Mouse (Mus musculus) inflammation-experienced regulatory T-cells, adult 6 months (primary cell): Measurements from ENCODE around the gene Enho. TPM values are rescaled to one million over a fixed set of nuclear protein-coding genes. Genes with fewer than 3 reads are reported as not detected.
"Not testable (repeated sequence)": the region's sequence is repeated elsewhere in the genome, so short reads cannot be mapped to it uniquely, and the experiment has no call there.

Experiments
- ATAC-seq: one replicate; pipeline ENCODE4 v1.8.0; 2017
- polyA plus RNA-seq, 3 experiments: library from polyadenylated mRNA; unstranded; fragments of 100-300 nt; shearing (Covaris generic); gene quantifications; one replicate each; pipeline ENCODE4 v1.2.1; 2017

Gene Enho
- polyA plus RNA-seq: not detected

DNA sequence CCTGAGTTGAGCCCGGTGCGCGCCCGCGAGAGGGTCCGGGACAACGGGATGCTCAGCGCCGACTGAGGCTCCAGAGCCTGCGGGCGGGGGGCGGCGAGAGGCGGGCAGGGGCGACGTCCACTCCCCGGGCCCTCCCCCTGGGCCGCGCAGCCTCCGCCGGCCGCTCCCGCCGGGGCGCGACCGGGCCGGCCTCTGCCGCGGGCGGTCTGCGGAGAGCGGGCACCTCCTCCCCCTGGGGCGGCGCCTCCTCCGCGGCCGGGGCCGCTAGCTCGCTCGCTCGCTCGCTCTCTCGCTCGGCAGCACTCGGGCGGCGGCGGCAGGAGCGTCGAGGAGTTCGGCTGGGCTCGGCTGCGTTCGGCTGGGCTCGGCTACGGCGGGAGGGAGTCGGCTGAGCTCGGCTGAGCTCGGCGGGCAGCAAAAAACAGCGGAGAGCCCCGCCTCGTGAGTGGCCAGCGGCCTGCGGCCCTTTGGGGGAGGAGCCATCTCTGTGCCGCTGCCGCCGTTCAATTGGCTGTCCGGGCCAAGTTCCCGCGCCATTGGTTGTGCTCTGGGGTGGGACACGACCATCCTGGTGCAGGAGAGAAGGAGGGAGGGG, at the start of gene Enho:
TSS of gene Enho (minus strand) at position 412 of the 595 bp plus-strand sequence.
- peak; percentile 91 for ATAC-seq

DNA sequence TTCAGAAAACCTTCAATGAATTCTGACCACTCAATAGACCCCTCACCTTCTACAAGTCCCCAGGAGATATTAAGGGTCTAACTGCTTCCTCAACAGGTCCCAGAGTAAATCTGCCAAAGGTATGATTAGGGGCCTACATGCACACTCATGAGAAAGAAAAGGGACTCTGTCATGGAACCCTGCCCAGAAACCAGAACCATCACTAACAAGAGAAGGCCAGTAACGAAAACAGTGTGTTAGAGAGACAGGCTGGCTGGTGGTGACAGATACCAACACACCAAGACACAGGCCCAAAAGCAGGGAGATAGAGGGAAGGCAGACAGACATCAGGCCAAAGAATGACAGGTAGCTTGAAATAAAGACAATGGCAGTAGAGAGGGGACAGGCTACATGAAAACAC, 48.4 kb upstream of the Enho start:
- not testable (repeated sequence) for ATAC-seq

DNA sequence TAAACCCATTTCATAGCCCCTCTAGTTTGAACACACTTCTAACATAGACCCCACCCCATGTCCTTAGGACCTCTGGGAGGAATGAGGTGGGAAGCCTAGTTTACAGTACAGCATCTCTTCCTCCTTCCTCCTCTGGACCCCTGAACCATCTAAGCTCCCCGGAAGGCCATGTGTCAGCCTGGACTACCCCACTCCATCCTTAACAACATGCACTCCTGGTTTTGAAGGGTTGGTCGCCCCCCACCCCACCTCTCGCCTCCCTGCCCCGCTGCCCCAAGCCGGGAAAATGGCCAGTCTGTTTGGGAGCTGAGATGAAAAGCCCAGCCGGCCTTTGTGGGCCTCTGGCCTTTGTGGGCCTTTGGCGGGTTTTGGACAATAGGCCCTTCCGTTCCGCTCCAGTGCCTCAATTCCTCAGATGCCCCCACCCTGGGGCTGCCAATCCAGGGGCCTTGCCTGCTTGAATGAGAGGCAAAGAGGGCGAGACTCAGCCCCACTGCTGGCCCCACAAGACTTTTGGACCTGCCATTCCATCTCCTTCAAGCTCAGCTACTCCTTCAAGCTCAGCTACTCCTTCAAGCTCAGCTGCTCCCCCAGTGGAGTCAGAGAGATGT, 45.9 kb upstream of the Enho start:
- not testable (repeated sequence) for ATAC-seq

DNA sequence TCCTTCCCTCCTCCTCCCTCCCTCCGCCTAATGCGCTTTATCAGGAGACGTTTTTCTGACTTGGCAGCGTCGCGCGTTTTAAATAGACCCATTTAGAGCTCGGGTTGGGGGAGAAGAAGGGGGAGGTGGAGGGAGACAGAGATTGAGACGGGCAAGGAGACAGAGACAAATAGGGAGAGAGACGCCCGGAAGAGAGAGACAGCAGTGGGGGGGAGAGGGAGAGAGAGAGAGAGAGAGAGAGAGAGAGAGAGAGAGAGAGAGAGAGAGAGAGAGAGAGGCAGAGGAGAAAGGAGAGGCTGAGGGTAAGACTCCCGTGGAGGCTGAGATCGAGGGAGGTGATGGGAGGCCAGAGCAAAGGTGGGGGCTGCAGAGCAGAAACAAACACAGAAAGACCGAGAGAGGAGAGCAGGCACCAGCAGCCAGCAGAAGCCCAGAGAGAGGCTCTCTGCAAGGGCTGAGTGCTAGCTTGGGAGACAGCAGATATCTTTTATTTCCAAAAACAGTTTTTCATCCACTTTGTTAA, 44.9 kb upstream of the Enho start:
- not testable (repeated sequence) for ATAC-seq

DNA sequence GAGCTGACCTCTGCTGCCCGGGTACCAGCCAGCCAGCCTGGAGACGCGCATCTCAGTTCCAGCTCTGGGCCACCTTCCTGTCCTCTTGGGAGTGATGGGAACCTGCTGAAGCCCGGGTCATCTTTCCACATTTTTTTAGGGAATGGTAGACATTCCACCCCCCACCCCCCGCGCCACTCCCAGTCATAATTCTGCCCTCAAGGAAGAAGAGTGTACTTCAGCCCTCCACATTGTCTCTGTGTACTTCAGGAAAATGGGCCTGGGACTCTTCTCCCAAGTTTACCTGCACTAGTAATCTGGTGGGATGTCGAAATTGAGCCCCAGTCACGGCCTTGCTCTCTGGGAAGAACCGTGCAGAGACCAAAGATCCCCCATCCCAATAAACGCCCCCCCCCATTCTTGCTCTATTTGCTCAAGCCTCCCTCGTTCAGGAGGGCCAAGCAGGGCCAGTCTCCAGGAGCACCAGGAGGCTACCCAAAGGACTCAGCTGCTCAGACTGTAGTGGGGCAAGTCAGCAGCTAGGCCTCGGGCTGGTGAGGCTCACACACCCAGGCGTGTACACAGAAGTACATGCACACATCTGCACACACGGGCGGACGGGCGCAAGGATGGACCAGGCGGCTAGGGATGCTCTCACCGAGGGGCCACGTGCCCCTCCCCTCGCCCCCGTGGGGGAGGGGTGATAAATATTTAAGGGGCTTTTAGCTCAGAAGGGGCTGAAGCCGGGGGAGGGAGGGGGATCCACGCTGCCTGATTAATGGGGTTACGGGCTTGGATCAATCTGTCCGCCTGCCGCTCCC, 44.2 kb upstream of the Enho start:
- ATAC-seq: not testable (repeated sequence)

DNA sequence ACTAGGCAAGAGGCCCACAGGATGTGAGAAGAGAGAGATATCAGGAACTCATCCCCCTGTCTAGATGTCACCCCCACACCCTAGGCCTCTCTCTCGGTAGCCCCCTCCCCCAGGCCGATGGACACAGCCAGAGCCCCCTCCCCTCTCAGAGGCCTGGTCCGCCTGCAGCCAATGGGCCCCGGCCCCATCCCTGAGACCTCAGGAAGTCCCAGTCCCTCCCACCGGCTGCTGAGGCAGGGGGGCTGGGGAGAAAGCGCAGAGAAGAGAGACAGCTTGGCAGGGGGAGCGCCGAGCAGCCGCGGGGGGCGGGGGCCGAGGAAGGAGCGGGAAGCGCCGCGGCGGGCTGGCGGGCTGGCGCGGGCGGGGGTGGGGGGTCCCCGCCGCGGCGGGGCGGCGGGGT, 43.2 kb upstream of the Enho start:
- not testable (repeated sequence) for ATAC-seq

DNA sequence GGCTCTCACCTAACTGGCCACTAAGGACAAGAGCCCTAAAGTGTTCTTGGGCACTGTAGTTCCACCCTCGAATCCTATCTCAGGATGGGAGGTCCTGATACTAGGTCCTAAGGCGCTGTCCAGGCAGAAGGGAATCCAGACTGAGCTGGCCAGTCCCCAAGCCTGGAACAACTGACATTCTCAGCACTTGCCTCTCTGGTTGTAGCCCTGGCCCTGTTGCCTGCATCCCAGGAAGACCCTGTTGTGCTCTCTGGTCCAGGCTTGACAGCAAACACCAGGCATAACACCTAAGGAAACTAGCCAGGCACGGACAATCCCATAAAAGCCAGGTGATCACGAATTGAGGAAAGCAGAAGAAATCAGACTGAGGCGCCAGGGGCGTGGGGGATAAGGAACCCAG, 42.7 kb upstream of the Enho start:
- ATAC-seq: no peak

DNA sequence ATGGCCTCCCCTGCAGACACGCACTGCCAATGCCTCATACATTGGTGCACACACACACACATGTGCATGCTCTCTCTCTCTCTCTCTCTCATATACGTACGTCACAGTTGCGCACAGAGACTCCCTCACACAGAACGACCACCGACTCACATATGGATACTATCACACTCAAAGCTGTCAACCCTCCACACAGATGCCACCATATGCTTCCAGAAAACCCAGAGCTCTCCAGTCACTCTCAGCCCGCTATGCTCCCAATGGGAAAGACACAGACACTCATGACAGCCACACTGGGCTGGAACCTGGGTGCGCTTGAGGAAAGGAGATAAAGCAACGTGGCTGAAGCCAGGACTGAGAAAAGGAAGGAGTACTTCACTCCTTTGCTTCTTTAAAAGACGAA, 41.8 kb upstream of the Enho start:
- no peak for ATAC-seq

DNA sequence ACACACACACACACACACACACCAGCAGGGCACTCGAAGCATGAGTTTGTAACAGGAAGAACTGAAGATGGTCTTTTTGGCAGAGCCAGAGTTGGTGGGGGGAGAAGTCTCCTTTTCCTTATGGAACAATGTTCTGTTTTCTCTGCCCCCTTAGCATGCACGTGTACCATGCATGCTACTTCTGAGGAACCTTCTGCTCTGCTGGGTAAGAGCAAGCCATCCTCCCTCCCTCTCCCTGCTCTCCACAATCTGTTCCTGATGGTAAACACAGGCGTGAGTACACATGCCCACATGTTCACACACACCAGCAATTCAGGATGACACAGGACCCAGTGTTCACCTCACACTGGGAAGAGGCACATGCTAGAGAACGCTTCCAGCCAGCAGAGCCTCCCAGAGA, 41.1 kb upstream of the Enho start:
- ATAC-seq: no peak

DNA sequence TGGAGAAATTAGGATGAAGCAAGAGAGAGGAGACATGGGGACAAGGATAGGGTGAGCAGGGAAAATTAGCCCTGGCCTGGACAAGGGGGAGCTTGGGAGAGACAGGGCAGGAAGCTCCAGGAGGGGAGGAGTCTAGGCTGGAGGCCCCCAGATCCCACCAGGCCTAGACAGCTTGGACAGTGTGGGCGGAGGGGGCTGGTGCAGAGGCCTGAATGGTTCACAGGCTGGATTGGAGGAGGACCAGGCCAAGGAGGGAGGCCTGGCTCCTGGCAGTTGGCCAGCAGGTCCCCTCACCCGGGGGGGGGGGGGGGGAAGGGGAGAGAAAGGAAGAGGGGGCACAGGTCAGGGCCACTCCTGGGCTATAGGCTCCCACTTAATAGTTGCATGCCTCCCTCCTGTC, 39.2 kb upstream of the Enho start:
- no peak for ATAC-seq

DNA sequence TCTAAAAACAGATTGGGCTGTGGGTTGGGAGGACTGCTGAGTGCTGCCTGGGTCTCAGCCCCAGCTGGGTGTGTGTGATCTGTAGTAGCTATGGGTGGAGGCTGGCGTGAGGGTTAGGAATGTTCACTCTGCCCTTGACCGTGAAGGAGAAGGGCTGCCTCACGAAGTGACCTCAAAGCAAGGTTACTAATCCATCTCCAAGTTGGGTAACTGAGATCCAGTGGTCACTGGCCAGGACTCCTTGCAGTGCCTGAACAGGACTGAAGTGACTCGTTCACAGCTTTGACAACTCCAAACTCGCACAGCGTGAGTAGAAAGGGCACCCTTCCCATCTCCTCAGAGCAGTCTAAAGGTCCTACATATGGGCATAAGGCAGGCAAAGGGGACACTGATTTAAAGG, 38.7 kb upstream of the Enho start:
- ATAC-seq: no peak

DNA sequence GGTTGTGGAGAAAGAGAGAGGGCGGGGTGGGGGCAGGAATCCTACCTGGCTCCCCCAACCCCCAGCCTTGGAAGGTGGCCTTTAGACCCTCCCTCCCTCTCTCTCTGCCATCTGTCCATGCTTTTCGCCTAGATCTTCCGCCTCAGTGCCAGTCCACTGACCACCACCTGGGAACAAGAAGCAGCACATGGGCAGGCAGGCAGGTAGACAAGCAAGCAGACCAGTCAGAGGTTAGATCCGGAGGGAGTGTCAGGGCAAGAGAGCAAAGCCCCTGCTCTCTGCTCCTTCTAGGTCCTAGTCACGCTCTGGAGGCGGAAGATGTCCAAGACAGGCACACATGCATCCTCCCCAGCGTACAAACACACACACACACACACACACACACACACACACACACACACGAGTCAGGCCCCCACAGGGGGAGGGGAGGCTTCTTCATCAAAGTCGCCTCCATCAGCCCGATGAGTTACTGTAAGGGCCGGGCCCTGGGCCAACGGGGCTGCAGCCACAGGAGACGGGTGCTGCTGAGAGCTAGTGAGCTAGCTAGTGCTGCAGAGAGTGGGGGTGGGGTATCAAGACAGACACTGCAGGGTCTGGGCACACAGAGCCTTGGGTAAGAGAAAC, 37.0 kb upstream of the Enho start:
- no peak for ATAC-seq

DNA sequence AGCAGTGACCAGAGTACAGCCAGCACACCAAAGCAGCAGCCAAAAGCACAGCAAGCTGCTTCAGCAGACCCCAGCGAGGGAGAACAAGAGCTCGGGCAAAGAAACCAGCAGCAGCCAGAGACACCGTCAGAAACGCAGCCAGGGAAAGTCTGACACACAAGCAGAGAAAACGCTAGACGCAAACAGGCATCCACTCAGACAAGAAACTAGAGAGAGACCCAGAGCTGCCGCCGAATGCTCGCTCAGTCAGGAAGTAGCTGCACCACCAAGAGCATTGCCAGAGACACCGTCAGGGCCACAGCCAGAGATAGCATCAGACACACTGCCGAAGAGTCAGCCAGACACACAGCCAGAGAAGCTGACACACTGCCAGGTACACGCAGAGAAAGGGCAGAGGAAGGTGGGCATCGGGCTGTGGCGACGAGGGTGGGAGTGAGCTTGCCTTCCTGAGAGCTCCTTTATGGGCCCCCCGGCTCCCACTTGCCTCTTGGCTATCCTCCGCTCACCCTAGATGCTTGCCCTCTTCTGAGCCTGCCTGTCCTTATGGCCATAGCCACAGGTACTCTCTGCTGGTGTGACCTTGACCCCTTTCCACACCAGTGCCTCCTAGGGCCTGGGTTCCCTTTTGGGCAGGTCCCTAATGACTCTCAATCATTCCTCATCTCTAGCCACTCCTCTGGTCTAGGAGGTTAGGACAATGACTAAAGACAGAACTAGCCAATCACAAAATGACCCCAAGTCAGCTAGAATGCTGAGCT, 36.3 kb upstream of the Enho start:
- no peak for ATAC-seq

DNA sequence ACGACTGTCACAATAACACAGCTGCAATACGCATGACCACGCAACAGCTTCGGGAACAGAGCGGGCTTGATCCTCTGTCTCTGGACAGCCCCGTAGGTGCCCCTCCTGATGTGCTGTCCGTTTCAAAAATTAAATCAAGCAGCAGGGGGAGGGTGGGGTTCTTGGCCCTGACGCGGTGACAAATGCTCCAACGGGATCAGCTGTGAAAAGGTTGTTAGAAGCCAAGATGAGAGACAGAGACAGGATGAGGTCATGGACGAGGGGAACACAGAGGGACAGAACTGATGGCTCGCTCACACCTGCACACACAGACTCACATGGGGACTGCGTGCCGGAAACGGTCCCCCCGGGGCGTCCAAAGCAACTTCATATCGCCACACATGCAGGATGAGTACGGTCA, 33.1 kb upstream of the Enho start:
- no peak for ATAC-seq

DNA sequence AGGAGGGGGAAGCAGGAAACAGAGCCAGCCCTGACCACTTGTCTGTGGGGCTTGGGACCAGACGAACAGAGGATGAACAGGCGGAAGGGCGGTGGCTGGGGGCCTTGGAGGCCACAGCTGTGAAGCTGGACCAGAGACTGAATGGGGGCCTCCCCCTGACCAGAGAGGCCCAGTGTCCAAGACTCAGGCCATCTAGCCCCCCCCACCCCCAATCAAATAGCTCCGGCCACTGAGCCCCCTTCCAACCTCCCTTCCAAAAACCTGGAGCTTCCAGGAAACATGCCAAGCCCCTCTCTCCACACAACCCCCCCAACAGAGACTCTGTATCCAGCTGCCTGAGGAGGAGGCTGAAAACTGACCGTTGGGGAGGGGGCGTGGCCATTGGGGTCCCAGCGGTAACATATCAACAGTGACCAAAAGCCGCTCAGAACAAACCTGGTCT, 32.4 kb upstream of the Enho start:
- ATAC-seq: no peak

DNA sequence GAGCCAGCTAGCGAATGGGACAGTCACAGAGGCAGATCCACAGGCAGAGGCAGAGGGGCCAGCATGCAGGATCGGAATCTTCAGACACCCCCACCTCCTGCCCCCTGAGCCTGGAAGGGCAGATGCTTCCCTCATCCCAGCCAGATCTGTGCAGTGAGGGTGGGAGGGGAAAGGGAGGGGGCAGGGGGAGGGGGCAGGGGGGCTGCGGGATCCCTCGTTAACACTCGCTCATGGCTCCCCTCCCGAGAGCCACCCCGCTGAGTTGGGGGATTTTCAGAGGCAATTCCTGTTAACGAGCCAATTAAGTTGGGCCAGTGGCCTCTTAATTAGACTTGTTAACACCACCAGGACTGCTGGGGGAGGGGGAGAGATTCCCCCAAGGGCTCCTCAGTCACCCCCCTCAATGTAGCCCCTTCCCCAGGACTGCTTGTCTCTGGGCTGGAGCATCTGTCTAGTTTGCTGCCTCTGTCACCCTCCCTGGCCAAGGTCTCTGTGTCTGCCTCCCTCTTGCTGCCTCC, 31.9 kb upstream of the Enho start:
- ATAC-seq: no peak

DNA sequence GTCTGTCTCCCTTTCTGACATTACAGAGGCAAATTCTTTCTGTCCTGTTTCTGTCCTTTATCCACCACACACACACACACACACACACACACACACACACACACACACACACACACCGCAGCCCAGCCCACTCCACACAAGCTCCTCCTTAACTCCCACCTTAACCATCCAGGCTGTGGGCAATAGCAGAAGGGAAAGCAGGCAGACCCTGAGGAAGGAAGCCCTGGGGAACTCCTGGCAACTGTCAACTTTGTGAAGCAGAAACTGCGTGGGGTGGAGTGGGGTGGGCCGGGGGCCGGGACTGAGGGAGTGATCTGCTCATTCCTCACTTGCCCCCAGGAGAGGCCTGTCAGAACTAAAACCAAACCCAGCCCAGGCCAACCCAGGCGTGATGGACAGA, 31.4 kb upstream of the Enho start:
- no peak for ATAC-seq

DNA sequence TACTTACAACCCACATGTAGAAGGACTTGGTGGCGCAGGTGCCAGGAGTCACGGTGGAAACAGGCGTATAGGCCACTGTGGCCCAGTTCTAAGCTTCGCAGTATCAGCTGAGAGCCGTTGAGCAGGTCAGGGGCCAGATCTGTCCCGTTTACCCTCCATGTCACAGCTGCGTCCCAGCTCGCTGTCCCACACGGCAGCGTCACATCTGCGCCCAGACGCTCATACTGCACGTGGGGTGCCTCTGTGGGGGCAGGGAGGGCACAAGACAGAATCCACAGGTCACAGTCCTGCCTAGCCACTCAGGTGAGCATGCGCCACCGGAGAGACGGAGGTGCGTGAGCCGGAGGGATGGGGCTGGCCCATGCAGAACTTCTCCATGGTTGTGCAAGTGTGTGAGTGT, 30.7 kb upstream of the Enho start:
- ATAC-seq: no peak

DNA sequence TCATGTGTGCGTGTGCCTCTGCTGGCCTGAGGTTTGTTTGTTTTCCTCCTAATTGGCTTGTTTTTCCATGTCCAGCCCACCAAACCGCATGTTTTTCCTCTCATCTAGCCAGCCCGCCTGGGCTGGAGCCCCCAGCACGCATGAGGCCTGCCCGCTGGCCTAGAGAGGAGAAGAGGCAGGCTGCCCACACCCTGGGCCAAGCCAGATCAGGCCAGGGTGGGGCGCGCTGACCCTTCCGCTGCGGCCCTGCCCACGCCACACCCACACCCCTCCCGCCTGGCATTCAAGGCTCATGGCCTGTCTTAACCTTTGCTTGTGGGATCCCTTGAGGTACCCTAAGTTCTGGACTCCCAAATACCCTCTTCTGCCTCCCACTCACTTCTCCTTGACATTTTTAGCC, 26.5 kb upstream of the Enho start:
- no peak for ATAC-seq

DNA sequence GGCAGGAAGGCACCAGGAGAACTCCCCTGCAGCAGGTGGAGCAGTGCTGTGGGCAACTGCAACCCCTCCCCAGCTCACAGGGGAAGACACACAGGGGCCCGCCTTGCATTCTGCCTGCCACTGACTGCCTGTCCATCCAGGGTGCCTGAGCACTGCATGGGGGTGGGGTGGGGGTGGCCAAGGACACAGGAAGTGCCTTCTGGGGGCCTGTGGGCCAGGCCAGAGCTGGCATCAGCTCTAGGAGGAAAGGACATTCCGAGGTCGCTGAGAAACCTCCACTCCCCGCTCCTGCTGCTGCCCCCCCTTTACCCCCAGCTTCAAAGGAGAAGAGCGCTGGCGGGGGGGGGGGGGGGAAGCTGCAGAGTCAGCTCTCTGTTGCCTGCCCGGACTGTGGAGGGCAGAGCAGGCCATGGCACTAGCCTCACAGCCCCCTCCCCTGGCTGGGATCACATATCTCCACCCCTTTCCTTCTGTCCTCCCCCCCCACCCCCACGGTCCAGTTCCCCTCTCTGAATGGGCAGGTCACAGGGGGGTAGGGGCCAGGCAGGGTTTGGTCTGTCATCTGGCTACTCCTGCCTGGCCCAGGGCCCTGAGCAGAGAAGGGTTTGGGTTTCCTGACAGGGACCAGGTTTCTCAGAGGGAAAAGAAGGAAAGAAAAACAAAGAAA, 25.0 kb upstream of the Enho start:
- ATAC-seq: no peak

DNA sequence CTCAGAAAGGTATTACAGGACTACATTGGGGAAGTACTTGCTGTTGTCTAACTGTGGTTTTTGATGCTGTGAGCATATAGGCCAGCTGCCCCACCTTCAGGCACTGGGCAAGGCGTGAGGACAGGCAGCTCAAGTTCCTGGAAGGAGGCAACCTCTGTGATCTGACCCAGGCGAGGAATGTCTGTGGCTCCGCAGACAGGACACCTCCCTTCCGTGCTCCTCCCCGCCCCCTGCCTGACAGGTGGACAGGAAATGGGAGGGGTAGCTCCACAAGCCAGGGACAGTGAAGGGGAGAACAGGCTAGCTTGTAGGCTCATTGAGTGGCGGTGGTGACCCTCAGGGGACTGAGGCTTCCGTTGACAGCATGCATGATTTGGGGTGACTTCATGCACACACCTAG, 24.4 kb upstream of the Enho start:
- ATAC-seq: no peak

DNA sequence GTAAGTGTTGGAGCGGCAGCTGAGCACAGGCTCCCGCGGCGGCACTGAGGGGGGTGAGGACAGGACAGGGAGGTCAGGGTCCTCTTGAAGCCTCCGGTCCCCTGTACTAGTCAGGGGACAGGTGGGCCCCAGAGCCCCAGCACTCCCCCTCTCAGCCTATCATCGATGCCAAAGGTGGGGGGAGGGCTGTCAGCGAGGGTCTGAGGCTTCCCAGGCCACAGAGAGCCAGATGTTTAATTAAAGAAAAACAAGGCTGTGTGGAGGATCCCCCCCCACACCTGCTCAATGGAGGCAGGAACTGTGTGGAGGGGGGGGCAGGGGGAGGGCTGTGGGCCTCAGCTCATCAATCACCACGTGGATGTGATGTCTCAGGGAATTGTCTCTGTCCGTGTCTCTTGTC, 23.5 kb upstream of the Enho start:
- no peak for ATAC-seq
